Mouse (Mus musculus) kidney, postnatal 10 days (tissue): ENCODE results near the gene Lrrtm4.
A peak's percentile ranks its signal among the peaks of the same experiment; 100 is the strongest.

Experiments used
- DNase-seq: peaks from one replicate; pipeline ENCODE4 v3.0.0; 2021; ENCODE audit warnings: mixed read lengths

The Lrrtm4 gene

GRCm38 (mm10) chr6:80018765-80019164 is at the start of gene Lrrtm4:
Gene Lrrtm4, plus strand, starts transcription at chr6:80018877.
- DNase-seq = peak; percentile 29

- DNase-seq = no peak
These were observed 648 bp downstream of the Lrrtm4 start for GRCm38 (mm10) chr6:80019189-80019860.

GRCm38 (mm10) chr6:80019861-80020230 is 1.2 kb downstream of the Lrrtm4 start:
- no peak for DNase-seq

- DNase-seq = no peak
These were observed 38.2 kb downstream of the Lrrtm4 start for GRCm38 (mm10) chr6:80056849-80057248.

GRCm38 (mm10) chr6:80078001-80078400 is 59.3 kb downstream of the Lrrtm4 start:
- no peak for DNase-seq

GRCm38 (mm10) chr6:80079290-80079689 is 60.6 kb downstream of the Lrrtm4 start:
- DNase-seq = no peak

GRCm38 (mm10) chr6:80094909-80095308 is 76.2 kb downstream of the Lrrtm4 start:
- DNase-seq = no peak

- no peak for DNase-seq
These were observed 86.7 kb downstream of the Lrrtm4 start for GRCm38 (mm10) chr6:80105343-80105742.

- DNase-seq = no peak
These were observed 87.2 kb downstream of the Lrrtm4 start for GRCm38 (mm10) chr6:80105843-80106242.

GRCm38 (mm10) chr6:80126419-80126818 is 107.7 kb downstream of the Lrrtm4 start:
- DNase-seq = no peak

GRCm38 (mm10) chr6:80162585-80162984 is 143.9 kb downstream of the Lrrtm4 start:
- DNase-seq = no peak

- no peak for DNase-seq
These were observed 163.2 kb downstream of the Lrrtm4 start for GRCm38 (mm10) chr6:80181916-80182315.

GRCm38 (mm10) chr6:80182353-80182752 is 163.7 kb downstream of the Lrrtm4 start:
- DNase-seq = no peak

GRCm38 (mm10) chr6:80185489-80186113 is 166.9 kb downstream of the Lrrtm4 start:
- no peak for DNase-seq

- DNase-seq = no peak
These were observed 168.1 kb downstream of the Lrrtm4 start for GRCm38 (mm10) chr6:80186791-80187190.

- no peak for DNase-seq
These were observed 190.8 kb downstream of the Lrrtm4 start for GRCm38 (mm10) chr6:80209476-80209875.

GRCm38 (mm10) chr6:80210281-80210680 is 191.6 kb downstream of the Lrrtm4 start:
- no peak for DNase-seq

GRCm38 (mm10) chr6:80261595-80261994 is 242.9 kb downstream of the Lrrtm4 start:
- DNase-seq = no peak

GRCm38 (mm10) chr6:80263972-80264371 is 245.3 kb downstream of the Lrrtm4 start:
- peak; percentile 4 for DNase-seq

- no peak for DNase-seq
These were observed 245.9 kb downstream of the Lrrtm4 start for GRCm38 (mm10) chr6:80264584-80264983.

- DNase-seq = no peak
These were observed 247.1 kb downstream of the Lrrtm4 start for GRCm38 (mm10) chr6:80265746-80266145.

- DNase-seq = no peak
These were observed 268.3 kb downstream of the Lrrtm4 start for GRCm38 (mm10) chr6:80286968-80287367.

GRCm38 (mm10) chr6:80301871-80302270 is 283.2 kb downstream of the Lrrtm4 start:
- DNase-seq = no peak

GRCm38 (mm10) chr6:80303568-80303967 is 284.9 kb downstream of the Lrrtm4 start:
- no peak for DNase-seq

GRCm38 (mm10) chr6:80328391-80328790 is 309.7 kb downstream of the Lrrtm4 start:
- DNase-seq = peak; percentile 4
